Mouse (Mus musculus): Measurements from ENCODE around the gene Sgms1.

GRCm38 (mm10) chr19:32425856-32426255 is 36.3 kb upstream of the Sgms1 start:
- no peak for TF ChIP-seq CTCF (IDR thresholded peaks at IDR 0.05; ENCODE audit: control insufficient read depth, insufficient read depth, insufficient read length)
- no peak for TF ChIP-seq MYOG (IDR thresholded peaks at IDR 0.05; ENCODE audit: control insufficient read depth, extremely low read depth, insufficient read length)
- TF ChIP-seq USF1 (IDR thresholded peaks at IDR 0.05; ENCODE audit: low read depth) = no peak

Measured in C2C12 (cell line).